ENCODE assay signal across 21 mouse cellular contexts in genomic region chr10:59454631-59455030, GRCm38 (mm10). TPM values are rescaled to one million over a fixed set of nuclear protein-coding genes. Genes with fewer than 3 reads are reported as not detected.
"Had no signal": no experiment of that assay in that cellular context is flagged by ENCODE, and none has a peak within 500 bp of the region (broad histone marks: within the 10 kb centered on the region; RNA-seq: fewer than 3 reads in every experiment).

No protein-coding gene starts in this region.

- H3K4me2 ChIP-seq: kidney, embryonic 15.5 days; limb, embryonic 12.5 days; liver, embryonic 15.5 days; midbrain, embryonic 12.5 days; neural tube, embryonic 12.5 days had no signal

- H3K4me3 ChIP-seq: kidney, embryonic 15.5 days; limb, embryonic 12.5 days; liver, embryonic 15.5 days; megakaryocyte, embryonic 14.5 days; midbrain, embryonic 12.5 days; neural tube, embryonic 12.5 days had no signal

- H3K9me3 ChIP-seq: kidney, embryonic 15.5 days; limb, embryonic 12.5 days; liver, embryonic 15.5 days; megakaryocyte, embryonic 14.5 days; midbrain, embryonic 12.5 days; neural tube, embryonic 12.5 days had no signal

- H3K27me3 ChIP-seq: kidney, embryonic 15.5 days; limb, embryonic 12.5 days; liver, embryonic 15.5 days; megakaryocyte, embryonic 14.5 days; midbrain, embryonic 12.5 days; neural tube, embryonic 12.5 days had no signal

- H3K36me3 ChIP-seq: neural tube, embryonic 12.5 days had no signal

- DNase-seq: kidney, adult 2 months; kidney, postnatal 25 days; liver; lung, adult 2 months; lung, postnatal 14 days; retina, postnatal 1 day; right cerebral cortex, postnatal 4 days; spleen, adult 18-20 months; thymus, adult 2 months; thymus, postnatal 25 days had no signal

- H3K27ac ChIP-seq: kidney, embryonic 15.5 days; limb, embryonic 12.5 days; liver, embryonic 15.5 days; macrophage; midbrain, embryonic 12.5 days; neural tube, embryonic 12.5 days had no signal

- H3K9ac ChIP-seq: kidney, embryonic 15.5 days; limb, embryonic 12.5 days; liver, embryonic 15.5 days; midbrain, embryonic 12.5 days; neural tube, embryonic 12.5 days had no signal

RNA-seq across cellular contexts. Expression of gene Pla2g12b, which starts 51.2 kb away (rescaled TPM):
- total RNA-seq: layer of hippocampus, postnatal 10 days; left cerebral cortex, postnatal 36 days; monocyte, adult 5-6 weeks; neutrophil, adult 5-6 weeks had no signal
- polyA plus RNA-seq: limb, embryonic 12.5 days; macrophage; midbrain, embryonic 12.5 days; neural tube, embryonic 12.5 days; thymus, adult 2 months had no signal

RNA-seq across cellular contexts. Expression of gene Gm10273, which starts 59.2 kb away (rescaled TPM):
- polyA plus RNA-seq: kidney, embryonic 15.5 days; limb, embryonic 12.5 days had no signal
